Mouse (Mus musculus) heart, embryonic 15.5 days (tissue): ENCODE measurements around the gene Mtap. TPM values are rescaled to one million over a fixed set of nuclear protein-coding genes. Genes with fewer than 3 reads are reported as not detected.

ENCODE experiments used
- ATAC-seq: fragments of 200-750 bp; cut with Nextera tagmentation; replicated peaks from 2 replicates; pipeline ENCODE4 v1.8.0; 2017; ENCODE audit warnings: low read depth, moderate TSS enrichment; ENCODE audit not compliant: insufficient number of reproducible peaks, insufficient read depth, low FRiP score
- H3K27ac ChIP-seq: fragments of 300-500 bp; sonication (generic); 2 replicates; pipeline ENCODE4 v1.5.1; 2015; ENCODE audit warnings: mild to moderate bottlenecking, inconsistent platforms
- H3K27me3 ChIP-seq: fragments of 300-500 bp; sonication (generic); 2 replicates; pipeline ENCODE4 v1.6.1; 2015; ENCODE audit warnings: inconsistent platforms
- H3K36me3 ChIP-seq: fragments of 300-500 bp; sonication (generic); 2 replicates; pipeline ENCODE4 v1.6.1; 2015; ENCODE audit warnings: mild to moderate bottlenecking, inconsistent platforms
- H3K4me1 ChIP-seq: fragments of 300-500 bp; sonication (generic); replicated peaks from 2 replicates; pipeline ENCODE4 v1.6.1; 2015; ENCODE audit warnings: inconsistent platforms
- H3K4me2 ChIP-seq: fragments of 300-500 bp; sonication (generic); 2 replicates; pipeline ENCODE4 v1.6.1; 2015; ENCODE audit warnings: inconsistent platforms, mild to moderate bottlenecking, moderate library complexity
- H3K4me3 ChIP-seq: fragments of 300-500 bp; sonication (generic); 2 replicates; pipeline ENCODE4 v1.5.1; 2015; ENCODE audit warnings: mild to moderate bottlenecking, inconsistent platforms
- H3K9ac ChIP-seq: fragments of 300-500 bp; sonication (generic); 2 replicates; pipeline ENCODE4 v1.6.1; 2015; ENCODE audit warnings: mild to moderate bottlenecking, inconsistent platforms
- H3K9me3 ChIP-seq: fragments of 300-500 bp; sonication (generic); replicated peaks from 2 replicates; pipeline ENCODE4 v1.6.1; 2016; ENCODE audit warnings: inconsistent platforms
- WGBS: fragments of 180-500 bp; shearing (Covaris S2); methylation state at CpG from one replicate; pipeline ENCODE4 v1.1.7; 2015; ENCODE audit warnings: mixed read lengths; 5-methylcytosine and 5-hydroxymethylcytosine counted together
- polyA plus RNA-seq: library from polyadenylated mRNA; unstranded; fragments of >200 nt; fragmentation: Nextera tagmentation; extraction: Ambion mirVana; gene quantifications from 2 replicates; pipeline ENCODE4 v1.2.1, GENCODE M21; 2015

The Mtap gene
- polyA plus RNA-seq, 1 experiment from 2014 or later: 51.9 TPM

- Histone ChIP-seq H3K4me3 (peak overlapping the region; percentile 97), H3K27me3 (no peaks in the 10 kb centered on the region), H3K4me2 (peak overlapping the region; percentile 94), H3K27ac (peak overlapping the region; percentile 94), H3K9ac (peak overlapping the region; percentile 92), H3K4me1 (peaks cover 43% of the 10 kb centered on the region), H3K36me3 (no peaks in the 10 kb centered on the region), H3K9me3 (no peaks in the 10 kb centered on the region)
- ATAC-seq: peak; percentile 68
- WGBS: under 1% methylated on average over 36 of the region's 36 CpGs
Observed at GRCm38 (mm10) chr4:89137542-89138360, 829 bp downstream of the Mtap start.

- peak overlapping the region; percentile 94 for H3K27ac ChIP-seq
- WGBS: 21% methylated on average over 4 of the region's 4 CpGs
- peak overlapping the region; percentile 97 for H3K4me3 ChIP-seq
- peak overlapping the region; percentile 94 for H3K4me2 ChIP-seq
- peak overlapping the region; percentile 92 for H3K9ac ChIP-seq
- no peaks in the 10 kb centered on the region for H3K36me3 ChIP-seq
- peaks cover 43% of the 10 kb centered on the region for H3K4me1 ChIP-seq
- no peaks in the 10 kb centered on the region for H3K27me3 ChIP-seq
- no peaks in the 10 kb centered on the region for H3K9me3 ChIP-seq
- no peak for ATAC-seq
Observed at GRCm38 (mm10) chr4:89138361-89138651, 1.4 kb downstream of the Mtap start.

- H3K9me3 ChIP-seq: no peaks in the 10 kb centered on the region
- WGBS: 32% methylated on average over 5 of the region's 5 CpGs
- H3K4me3 ChIP-seq: no peak overlapping the region
- H3K27me3 ChIP-seq: no peaks in the 10 kb centered on the region
- H3K27ac ChIP-seq: peak overlapping the region; percentile 65
- no peak overlapping the region for H3K9ac ChIP-seq
- H3K4me1 ChIP-seq: peaks cover 43% of the 10 kb centered on the region
- ATAC-seq: peak; percentile 47
- H3K4me2 ChIP-seq: 0 out of 2 replicates have a peak overlapping the region, but pooled peaks have one; percentile 31
- no peaks in the 10 kb centered on the region for H3K36me3 ChIP-seq
Observed at GRCm38 (mm10) chr4:89140832-89141231, 3.9 kb downstream of the Mtap start.

- peak; percentile 16; the same call in 1 of the 2 replicates for ATAC-seq
- no peak overlapping the region for H3K27ac ChIP-seq
- peaks cover 16% of the 10 kb centered on the region for H3K36me3 ChIP-seq
- peaks cover 13% of the 10 kb centered on the region for H3K4me1 ChIP-seq
- H3K9ac ChIP-seq: no peak overlapping the region
- no peak overlapping the region for H3K4me2 ChIP-seq
- H3K27me3 ChIP-seq: no peaks in the 10 kb centered on the region
- no peak overlapping the region for H3K4me3 ChIP-seq
- no peaks in the 10 kb centered on the region for H3K9me3 ChIP-seq
- 37% methylated on average over 6 of the region's 6 CpGs for WGBS
Observed at GRCm38 (mm10) chr4:89145409-89145808, 8.5 kb downstream of the Mtap start.

- Histone ChIP-seq H3K27me3 (no peaks in the 10 kb centered on the region), H3K4me2 (no peak overlapping the region), H3K4me3 (no peak overlapping the region), H3K9ac (no peak overlapping the region), H3K4me1 (peaks cover 6% of the 10 kb centered on the region), H3K9me3 (no peaks in the 10 kb centered on the region), H3K27ac (no peak overlapping the region), H3K36me3 (peaks cover 16% of the 10 kb centered on the region)
- 44% methylated on average over 3 of the region's 3 CpGs for WGBS
- no peak for ATAC-seq
Observed at GRCm38 (mm10) chr4:89146291-89146690, 9.4 kb downstream of the Mtap start.

GRCm38 (mm10) chr4:89149261-89149660 lies 12.3 kb downstream of the Mtap start:
- no peak overlapping the region for H3K27ac ChIP-seq
- H3K9me3 ChIP-seq: no peaks in the 10 kb centered on the region
- no peaks in the 10 kb centered on the region; the same call in 1 of the 2 replicates for H3K4me1 ChIP-seq
- H3K9ac ChIP-seq: no peak overlapping the region
- no peaks in the 10 kb centered on the region for H3K27me3 ChIP-seq
- H3K4me2 ChIP-seq: no peak overlapping the region
- no peak for ATAC-seq
- peaks cover 21% of the 10 kb centered on the region for H3K36me3 ChIP-seq
- no peak overlapping the region for H3K4me3 ChIP-seq

- no peak for ATAC-seq
- no peaks in the 10 kb centered on the region for H3K9me3 ChIP-seq
- no peak overlapping the region for H3K27ac ChIP-seq
- H3K4me2 ChIP-seq: no peak overlapping the region
- H3K36me3 ChIP-seq: peaks cover 61% of the 10 kb centered on the region
- no peak overlapping the region for H3K9ac ChIP-seq
- no peaks in the 10 kb centered on the region for H3K4me1 ChIP-seq
- 92% methylated on average over 3 of the region's 3 CpGs for WGBS
- H3K4me3 ChIP-seq: no peak overlapping the region
- H3K27me3 ChIP-seq: no peaks in the 10 kb centered on the region
Observed at GRCm38 (mm10) chr4:89161389-89161788, 24.5 kb downstream of the Mtap start.

- no peak for ATAC-seq
- WGBS: 72% methylated on average over 5 of the region's 5 CpGs
- H3K36me3 ChIP-seq: peaks cover 61% of the 10 kb centered on the region
Observed at GRCm38 (mm10) chr4:89162496-89162895, 25.6 kb downstream of the Mtap start.

GRCm38 (mm10) chr4:89163613-89164012 lies 26.7 kb downstream of the Mtap start:
- H3K27me3 ChIP-seq: no peaks in the 10 kb centered on the region
- no peak for ATAC-seq
- 87% methylated on average over 8 of the region's 8 CpGs for WGBS

More at GRCm38 (mm10) chr4:89162496-89162895, 25.6 kb downstream of the Mtap start:
- H3K9ac ChIP-seq: no peak overlapping the region
- no peak overlapping the region for H3K4me2 ChIP-seq
- no peak overlapping the region for H3K4me3 ChIP-seq
- no peaks in the 10 kb centered on the region for H3K9me3 ChIP-seq
- no peaks in the 10 kb centered on the region for H3K27me3 ChIP-seq
- no peaks in the 10 kb centered on the region for H3K4me1 ChIP-seq
- no peak overlapping the region for H3K27ac ChIP-seq

GRCm38 (mm10) chr4:89164681-89165080 lies 27.8 kb downstream of the Mtap start:
- no peak overlapping the region for H3K4me3 ChIP-seq
- H3K36me3 ChIP-seq: peaks cover 58% of the 10 kb centered on the region
- H3K9ac ChIP-seq: no peak overlapping the region
- no peaks in the 10 kb centered on the region for H3K9me3 ChIP-seq
- WGBS: 91% methylated on average over 2 of the region's 2 CpGs
- H3K27ac ChIP-seq: no peak overlapping the region
- H3K27me3 ChIP-seq: no peaks in the 10 kb centered on the region
- no peaks in the 10 kb centered on the region for H3K4me1 ChIP-seq
- no peak overlapping the region for H3K4me2 ChIP-seq
- ATAC-seq: no peak

More at GRCm38 (mm10) chr4:89163613-89164012, 26.7 kb downstream of the Mtap start:
- Histone ChIP-seq H3K4me2 (no peak overlapping the region), H3K9ac (no peak overlapping the region), H3K4me1 (no peaks in the 10 kb centered on the region), H3K4me3 (no peak overlapping the region), H3K27ac (no peak overlapping the region), H3K36me3 (peaks cover 54% of the 10 kb centered on the region), H3K9me3 (no peaks in the 10 kb centered on the region)

GRCm38 (mm10) chr4:89168877-89169276 lies 32.0 kb downstream of the Mtap start:
- peaks cover 61% of the 10 kb centered on the region for H3K36me3 ChIP-seq
- WGBS: 89% methylated on average over 9 of the region's 9 CpGs
- no peak overlapping the region for H3K9ac ChIP-seq

GRCm38 (mm10) chr4:89169739-89170138 lies 32.8 kb downstream of the Mtap start:
- H3K9ac ChIP-seq: no peak overlapping the region
- H3K36me3 ChIP-seq: peaks cover 65% of the 10 kb centered on the region
- no peaks in the 10 kb centered on the region for H3K9me3 ChIP-seq
- H3K27ac ChIP-seq: no peak overlapping the region
- ATAC-seq: no peak
- H3K4me1 ChIP-seq: no peaks in the 10 kb centered on the region
- no peak overlapping the region for H3K4me3 ChIP-seq
- 84% methylated on average over 4 of the region's 4 CpGs for WGBS
- H3K27me3 ChIP-seq: no peaks in the 10 kb centered on the region
- H3K4me2 ChIP-seq: no peak overlapping the region

More at GRCm38 (mm10) chr4:89168877-89169276, 32.0 kb downstream of the Mtap start:
- Histone ChIP-seq H3K4me2 (no peak overlapping the region), H3K27me3 (no peaks in the 10 kb centered on the region), H3K4me3 (no peak overlapping the region), H3K9me3 (no peaks in the 10 kb centered on the region), H3K4me1 (no peaks in the 10 kb centered on the region), H3K27ac (no peak overlapping the region)
- ATAC-seq: no peak
